23 mouse cellular contexts compared by ENCODE assay signal in the genomic region with DNA sequence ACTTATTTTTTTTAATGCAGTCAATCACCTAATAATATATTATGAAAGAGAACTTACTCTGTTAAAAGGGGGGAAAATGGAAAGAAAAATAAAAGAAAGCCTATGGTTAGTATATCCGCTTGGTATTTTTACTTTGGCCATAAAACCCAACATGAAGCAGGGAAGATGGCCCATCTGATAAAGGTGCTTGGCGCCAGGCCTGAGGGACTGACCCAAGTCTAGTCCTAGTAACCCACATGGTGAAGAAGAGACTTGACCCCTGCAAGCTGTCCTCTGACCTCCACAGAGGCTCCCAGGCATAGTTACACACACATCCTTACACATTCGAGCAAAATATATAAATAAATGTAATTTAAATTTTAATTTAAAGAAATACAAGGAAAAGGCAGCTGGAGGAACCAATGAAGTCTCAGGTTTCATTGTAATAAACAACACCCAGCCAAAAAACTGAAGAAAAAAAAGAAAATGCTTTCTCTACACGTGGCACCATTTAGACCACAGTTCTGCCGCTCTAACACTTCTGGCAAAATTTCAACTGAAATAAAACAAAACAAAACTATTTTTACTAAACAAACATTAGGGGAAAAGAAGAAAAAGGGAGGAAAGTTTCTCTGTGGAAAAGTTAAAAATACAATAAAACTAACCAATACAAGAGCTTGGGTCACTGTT. TPM values are rescaled to one million over a fixed set of nuclear protein-coding genes. Genes with fewer than 3 reads are reported as not detected.
DNase-seq lines count a peak whose midpoint lies in the region; ATAC-seq and TF ChIP-seq lines count a peak whose summit lies in the region.
"Had no signal": no experiment of that assay in that cellular context is flagged by ENCODE, and none has a peak within 500 bp of the region (broad histone marks: within the 10 kb centered on the region; RNA-seq: fewer than 3 reads in every experiment).

No protein-coding gene starts in this region.

- peaks cover 12% of the 10 kb centered on the region for H3K36me3 ChIP-seq in embryonic facial prominence, embryonic 12.5 days
- peaks cover 78% of the 10 kb centered on the region for H3K36me3 ChIP-seq in embryonic facial prominence, embryonic 10.5 days (replicated peaks)
- peaks cover 14% of the 10 kb centered on the region for H3K36me3 ChIP-seq in lung, embryonic 14.5 days (ENCODE audit: insufficient read depth)
- H3K36me3 ChIP-seq in lung, postnatal 0 days (ENCODE audit: insufficient read depth, low read length) = peaks cover 7% of the 10 kb centered on the region; the same call in 1 of the 2 replicates
- peaks cover 15% of the 10 kb centered on the region for H3K36me3 ChIP-seq in embryonic facial prominence, embryonic 14.5 days (ENCODE audit: control insufficient read depth, insufficient read depth, low read length)
- H3K36me3 ChIP-seq: hindbrain, embryonic 15.5 days had no signal

- H3K4me3 ChIP-seq in embryonic facial prominence, embryonic 12.5 days = no peak overlapping the region
- no peak overlapping the region for H3K4me3 ChIP-seq in embryonic facial prominence, embryonic 10.5 days
- H3K4me3 ChIP-seq in lung, embryonic 14.5 days (ENCODE audit: low read depth, low read length) = no peak overlapping the region
- no peak overlapping the region for H3K4me3 ChIP-seq in lung, postnatal 0 days (ENCODE audit: low read depth, low read length)
- no peak overlapping the region for H3K4me3 ChIP-seq in embryonic facial prominence, embryonic 14.5 days (ENCODE audit: low read depth, low read length)
- H3K4me3 ChIP-seq: hindbrain, embryonic 15.5 days; midbrain, embryonic 12.5 days; neural tube, embryonic 13.5 days had no signal

- no peak for TF ChIP-seq EP300 in lung, postnatal 0 days (IDR thresholded peaks at IDR 0.05)

- peaks cover 21% of the 10 kb centered on the region; the same call in 1 of the 2 replicates for H3K4me1 ChIP-seq in embryonic facial prominence, embryonic 12.5 days
- H3K4me1 ChIP-seq in embryonic facial prominence, embryonic 10.5 days = peaks cover 12% of the 10 kb centered on the region; the same call in 1 of the 2 replicates
- 0 out of 2 replicates have a peak, but pooled peaks cover 3% of the 10 kb centered on the region for H3K4me1 ChIP-seq in lung, embryonic 14.5 days (ENCODE audit: insufficient read depth)
- H3K4me1 ChIP-seq in lung, postnatal 0 days (ENCODE audit: insufficient read depth, low read depth, low read length) = no peaks in the 10 kb centered on the region; the same call in 1 of the 2 replicates
- no peaks in the 10 kb centered on the region; the same call in 1 of the 2 replicates for H3K4me1 ChIP-seq in embryonic facial prominence, embryonic 14.5 days (ENCODE audit: control insufficient read depth, insufficient read depth, low read length)
- H3K4me1 ChIP-seq: hindbrain, embryonic 15.5 days had no signal

- 61% methylated on average over 5 of the region's 5 CpGs for WGBS in embryonic facial prominence, embryonic 12.5 days
- 74% methylated on average over 5 of the region's 5 CpGs for WGBS in embryonic facial prominence, embryonic 10.5 days
- WGBS in lung, embryonic 14.5 days = 50% methylated on average over 5 of the region's 5 CpGs
- 57% methylated on average over 5 of the region's 5 CpGs for WGBS in lung, postnatal 0 days
- 53% methylated on average over 5 of the region's 5 CpGs for WGBS in embryonic facial prominence, embryonic 14.5 days

- TF ChIP-seq CTCF in lung, embryonic 14.5 days (IDR thresholded peaks at IDR 0.05; ENCODE audit: low read depth) = no peak
- no peak for TF ChIP-seq CTCF in lung, postnatal 0 days (IDR thresholded peaks at IDR 0.05)

- ATAC-seq in embryonic facial prominence, embryonic 12.5 days (ENCODE audit: insufficient number of reproducible peaks, insufficient read depth, low FRiP score, low TSS enrichment) = no peak
- peak; percentile 49; the same call in 1 of the 2 replicates for ATAC-seq in lung, embryonic 14.5 days (ENCODE audit: insufficient read depth)
- no peak for ATAC-seq in lung, postnatal 0 days
- ATAC-seq in embryonic facial prominence, embryonic 14.5 days (ENCODE audit: low read depth) = no peak
- ATAC-seq in monocyte, adult 5-6 weeks (replicated peaks; ENCODE audit: insufficient number of reproducible peaks, low FRiP score, low TSS enrichment, poor library complexity, severe bottlenecking) = no peak
- ATAC-seq: forebrain, embryonic 16.5 days; Patski had no signal

- no peaks in the 10 kb centered on the region for H3K27me3 ChIP-seq in embryonic facial prominence, embryonic 12.5 days
- H3K27me3 ChIP-seq in embryonic facial prominence, embryonic 10.5 days (replicated peaks; ENCODE audit: low read depth, poor library complexity, severe bottlenecking) = no peaks in the 10 kb centered on the region
- no peaks in the 10 kb centered on the region for H3K27me3 ChIP-seq in lung, embryonic 14.5 days (ENCODE audit: insufficient read depth, low read length)
- H3K27me3 ChIP-seq in lung, postnatal 0 days (replicated peaks; ENCODE audit: insufficient read depth, low read length) = no peaks in the 10 kb centered on the region
- no peaks in the 10 kb centered on the region for H3K27me3 ChIP-seq in embryonic facial prominence, embryonic 14.5 days (replicated peaks; ENCODE audit: control insufficient read depth, insufficient read depth, low read length)
- H3K27me3 ChIP-seq: hindbrain, embryonic 15.5 days; midbrain, embryonic 12.5 days; neural tube, embryonic 13.5 days; Patski had no signal

- DNase-seq in embryonic facial prominence, embryonic 10.5 days (ENCODE audit: low spot score) = no peak
- peak; percentile 71 for DNase-seq in lung, embryonic 14.5 days
- no peak for DNase-seq in lung, postnatal 0 days (ENCODE audit: low spot score)
- peak; percentile 24 for DNase-seq in 3134 (ENCODE audit: extremely low read depth, insufficient read length, low spot score)
- DNase-seq in embryonic facial prominence, embryonic 14.5 days (ENCODE audit: low spot score) = peak; percentile 74
- no peak for DNase-seq in urinary bladder, postnatal 36 days (ENCODE audit: low spot score in 2 of 2)
- DNase-seq: adrenal gland, postnatal 10 days; cerebellum, adult 18-20 months; cerebellum, postnatal 14 days; gastrocnemius, postnatal 10 days; heart, adult 11 months; kidney, adult 2 months; layer of hippocampus, adult 9-11 months; lung, postnatal 14 days had no signal

- H3K9me3 ChIP-seq in embryonic facial prominence, embryonic 12.5 days = peaks cover 3% of the 10 kb centered on the region; the same call in 1 of the 2 replicates
- peaks cover 10% of the 10 kb centered on the region; the same call in 1 of the 2 replicates for H3K9me3 ChIP-seq in embryonic facial prominence, embryonic 10.5 days
- H3K9me3 ChIP-seq in lung, embryonic 14.5 days (ENCODE audit: low read depth, low read length) = no peaks in the 10 kb centered on the region; the same call in 1 of the 2 replicates
- H3K9me3 ChIP-seq in lung, postnatal 0 days (ENCODE audit: low read length) = no peaks in the 10 kb centered on the region
- H3K9me3 ChIP-seq in embryonic facial prominence, embryonic 14.5 days (ENCODE audit: control insufficient read depth, low read length) = peaks cover 5% of the 10 kb centered on the region; the same call in 1 of the 2 replicates
- H3K9me3 ChIP-seq: hindbrain, embryonic 15.5 days; midbrain, embryonic 12.5 days had no signal

- no peak overlapping the region for H3K9ac ChIP-seq in embryonic facial prominence, embryonic 12.5 days
- H3K9ac ChIP-seq in lung, embryonic 14.5 days = no peak overlapping the region
- no peak overlapping the region for H3K9ac ChIP-seq in lung, postnatal 0 days (replicated peaks; ENCODE audit: low read depth)
- no peak overlapping the region for H3K9ac ChIP-seq in embryonic facial prominence, embryonic 14.5 days (ENCODE audit: low read depth, low read length)
- H3K9ac ChIP-seq: hindbrain, embryonic 15.5 days; liver, embryonic 14.5 days; midbrain, embryonic 12.5 days; neural tube, embryonic 13.5 days had no signal

- H3K4me2 ChIP-seq in embryonic facial prominence, embryonic 12.5 days (replicated peaks) = no peak overlapping the region
- no peak overlapping the region for H3K4me2 ChIP-seq in lung, embryonic 14.5 days
- no peak overlapping the region for H3K4me2 ChIP-seq in lung, postnatal 0 days (replicated peaks; ENCODE audit: low read depth, low read length)
- H3K4me2 ChIP-seq in embryonic facial prominence, embryonic 14.5 days (ENCODE audit: low read depth, low read length) = no peak overlapping the region
- H3K4me2 ChIP-seq: heart, embryonic 11.5 days; hindbrain, embryonic 15.5 days; midbrain, embryonic 12.5 days; neural tube, embryonic 13.5 days had no signal

- peak overlapping the region; percentile 47; the same call in 1 of the 2 replicates for H3K27ac ChIP-seq in embryonic facial prominence, embryonic 12.5 days
- H3K27ac ChIP-seq in embryonic facial prominence, embryonic 10.5 days (replicated peaks) = no peak overlapping the region
- H3K27ac ChIP-seq in lung, embryonic 14.5 days (ENCODE audit: low read depth) = peak overlapping the region; percentile 67; the same call in 1 of the 2 replicates
- H3K27ac ChIP-seq in lung, postnatal 0 days (ENCODE audit: low read length) = no peak overlapping the region; the same call in 1 of the 2 replicates
- H3K27ac ChIP-seq in embryonic facial prominence, embryonic 14.5 days (replicated peaks; ENCODE audit: low read depth, low read length) = peak overlapping the region; percentile 70
- H3K27ac ChIP-seq: hindbrain, embryonic 15.5 days; liver, embryonic 14.5 days; midbrain, embryonic 12.5 days; neural tube, embryonic 13.5 days had no signal

RNA-seq across cellular contexts. Expression of a gene that starts 28.8 kb away (rescaled TPM):
- 74.9 and 84.7 TPM in 2 replicates for polyA plus RNA-seq in embryonic facial prominence, embryonic 12.5 days (2016; fragmentation: Nextera tagmentation; extraction: Ambion mirVana)
- 82.6 and 84.7 TPM in 2 replicates for polyA plus RNA-seq in embryonic facial prominence, embryonic 10.5 days (2016; fragmentation: Nextera tagmentation; extraction: Ambion mirVana)
- 59.5 and 61.9 TPM in 2 replicates for polyA plus RNA-seq in lung, embryonic 14.5 days (2014; fragmentation: Nextera tagmentation; extraction: Ambion mirVana)
- 18.4 and 21.3 TPM in 2 replicates for polyA plus RNA-seq in lung, postnatal 0 days (2015; fragmentation: Nextera tagmentation; extraction: Ambion mirVana)
- 46.5 and 61.2 TPM in 2 replicates for polyA plus RNA-seq in embryonic facial prominence, embryonic 14.5 days (2014; fragmentation: Nextera tagmentation; extraction: Ambion mirVana)
- total RNA-seq in monocyte, adult 5-6 weeks (2017) = 41.7 to 63.6 TPM (median 57.3 TPM) in 3 replicates

Comparison
In these comparisons a context has a peak if more than half of its experiments do, and no peak if none do; other contexts are left out.
1. H3K27ac ChIP-seq: peak in embryonic facial prominence, embryonic 12.5 days (single experiment), lung, embryonic 14.5 days (single experiment) and embryonic facial prominence, embryonic 14.5 days (single experiment); none in embryonic facial prominence, embryonic 10.5 days (single experiment) and lung, postnatal 0 days (single experiment).
2. DNase-seq: peak in lung, embryonic 14.5 days (single experiment), 3134 (single experiment) and embryonic facial prominence, embryonic 14.5 days (single experiment); none in embryonic facial prominence, embryonic 10.5 days (single experiment), lung, postnatal 0 days (single experiment) and urinary bladder, postnatal 36 days (0 of 2).